Mouse (Mus musculus) thymus, postnatal 36 days (tissue): Measurements from ENCODE around the gene Pck1.
A peak's percentile ranks its signal among the peaks of the same experiment; 100 is the strongest.
"Not testable (repeated sequence)": the region's sequence is repeated elsewhere in the genome, so short reads cannot be mapped to it uniquely, and the experiment has no call there.

Experiments
- DNase-seq, 2 experiments: peaks; one replicate each; pipeline ENCODE4 v3.0.0; 2022; ENCODE audit warnings: mixed read lengths in 2 of 2

Gene Pck1

DNA sequence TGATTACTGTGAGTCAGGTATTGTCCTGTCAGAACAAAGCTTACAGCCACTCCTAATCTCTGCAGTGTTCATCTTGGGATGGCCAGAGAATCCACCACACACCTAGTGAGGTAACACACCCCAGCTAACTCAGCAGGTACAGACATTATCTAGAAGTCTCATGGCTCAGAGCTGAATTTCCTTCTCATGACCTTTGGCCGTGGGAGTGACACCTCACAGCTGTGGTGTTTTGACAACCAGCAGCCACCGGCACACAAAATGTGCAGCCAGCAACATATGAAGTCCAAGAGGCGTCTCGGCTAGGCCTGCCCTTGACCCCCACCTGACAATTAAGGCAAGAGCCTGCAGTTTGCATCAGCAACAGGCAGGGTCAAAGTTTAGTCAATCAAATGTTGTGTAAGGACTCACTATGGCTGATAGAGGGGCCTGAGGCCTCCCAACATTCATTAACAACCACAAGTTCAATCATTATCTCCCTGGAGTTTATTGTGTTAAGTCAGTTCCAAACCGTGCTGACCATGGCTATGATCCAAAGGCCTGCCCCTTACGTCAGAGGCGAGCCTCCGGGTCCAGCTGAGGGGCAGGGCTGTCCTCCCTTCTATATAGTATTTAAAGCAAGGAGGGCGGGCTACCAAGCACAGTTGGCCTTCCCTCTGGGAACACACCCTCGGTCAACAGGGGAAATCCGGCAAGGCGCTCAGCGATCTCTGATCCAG, at the start of gene Pck1:
Gene Pck1, plus strand, starts transcription at position 613 of the 716 bp plus-strand sequence.
- DNase-seq = no peak

DNA sequence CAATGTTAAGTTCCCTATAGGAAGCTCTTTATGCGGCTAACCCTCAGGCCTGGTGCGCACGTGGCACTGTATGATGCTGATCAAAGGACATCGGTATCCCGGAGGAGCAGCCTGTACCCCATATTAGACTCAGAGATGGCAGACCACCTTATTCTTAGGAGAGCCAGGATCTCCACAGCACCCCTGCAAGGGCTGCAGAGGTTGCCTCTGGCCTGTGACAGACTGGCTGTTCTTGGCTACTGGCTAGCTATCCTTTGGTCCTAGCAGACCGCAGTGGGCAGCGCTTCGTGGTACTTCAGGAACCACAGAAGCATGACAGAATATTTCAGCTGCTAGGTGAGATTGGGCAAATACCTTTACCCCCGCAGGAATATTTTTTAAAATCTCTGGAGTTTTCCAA, 46.4 kb upstream of the Pck1 start:
- no peak for DNase-seq

DNA sequence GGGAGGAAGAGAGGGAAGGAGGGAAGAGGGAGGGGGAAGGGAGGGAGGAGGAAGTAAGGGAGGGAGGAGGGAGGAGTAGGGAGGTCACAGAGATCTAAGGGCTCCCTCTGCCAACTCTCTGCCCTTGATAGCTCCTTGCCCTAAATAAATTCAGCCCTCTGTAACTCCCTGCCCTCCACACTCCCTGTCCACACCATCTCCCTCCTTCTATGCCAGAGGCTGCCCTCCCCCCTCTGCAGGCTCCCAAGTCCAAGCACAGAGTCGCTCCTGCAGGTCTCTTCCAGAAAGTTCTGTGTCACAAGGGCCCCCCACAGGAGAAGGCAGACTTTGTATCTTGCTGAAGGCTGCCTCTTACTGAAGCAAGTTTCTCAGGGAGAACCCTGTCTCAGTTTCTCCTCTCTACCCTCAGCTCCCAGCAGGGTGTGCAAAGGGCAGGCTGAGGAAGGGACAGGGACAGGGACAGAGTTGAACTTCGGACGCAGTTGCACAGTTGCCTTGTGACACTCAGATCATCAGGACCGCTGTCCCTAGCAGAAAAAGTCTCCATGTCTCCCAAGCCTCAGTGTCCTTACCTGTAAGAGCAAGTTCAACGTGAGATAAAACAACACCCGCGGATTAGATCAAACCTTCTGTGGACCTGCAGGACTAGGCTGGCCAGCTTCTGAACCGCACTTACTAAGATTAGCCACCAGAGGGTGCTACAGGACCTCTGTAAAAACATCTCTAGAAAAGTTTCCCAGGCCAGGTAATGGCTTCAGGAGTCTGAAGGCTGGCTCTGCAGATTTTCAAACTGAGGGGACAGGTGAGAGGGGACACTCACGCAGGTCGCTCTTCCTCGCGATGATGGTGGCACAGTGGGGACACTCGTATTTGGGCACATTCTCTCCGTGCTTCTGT, 45.7 kb upstream of the Pck1 start:
- peak; percentile 41 to 51 for DNase-seq

DNA sequence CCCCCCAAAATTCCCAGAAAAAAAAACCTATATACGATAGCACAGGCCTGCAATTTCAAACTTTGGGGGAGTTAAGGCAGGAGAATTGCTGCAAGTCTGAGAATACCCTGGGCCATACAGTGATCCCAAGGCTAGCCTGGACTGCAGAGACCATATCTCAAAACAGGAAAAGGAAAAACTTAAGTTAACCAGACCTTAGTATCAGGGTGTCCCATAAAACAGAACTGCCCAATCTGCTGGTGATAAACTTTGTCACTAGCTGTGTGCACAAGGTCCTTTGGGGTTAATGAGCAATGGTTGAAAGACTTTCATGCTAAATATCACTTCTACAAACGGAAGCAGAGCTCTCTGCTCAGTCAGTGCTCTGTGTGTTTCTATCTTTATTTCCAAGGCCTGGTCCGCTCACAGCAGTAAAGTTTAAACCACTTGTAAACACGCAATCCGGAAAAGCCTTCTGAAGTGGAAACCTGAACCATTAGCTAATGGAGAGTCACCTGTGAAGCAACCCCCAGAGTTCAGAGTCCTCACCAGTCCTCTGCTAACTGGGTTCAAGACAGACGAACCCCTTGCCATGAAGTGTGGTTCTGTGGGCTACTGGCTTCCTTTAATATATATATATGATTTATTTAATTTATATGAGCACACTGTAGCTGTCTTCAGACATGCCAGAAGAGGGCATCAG, 44.2 kb upstream of the Pck1 start:
- DNase-seq = no peak

DNA sequence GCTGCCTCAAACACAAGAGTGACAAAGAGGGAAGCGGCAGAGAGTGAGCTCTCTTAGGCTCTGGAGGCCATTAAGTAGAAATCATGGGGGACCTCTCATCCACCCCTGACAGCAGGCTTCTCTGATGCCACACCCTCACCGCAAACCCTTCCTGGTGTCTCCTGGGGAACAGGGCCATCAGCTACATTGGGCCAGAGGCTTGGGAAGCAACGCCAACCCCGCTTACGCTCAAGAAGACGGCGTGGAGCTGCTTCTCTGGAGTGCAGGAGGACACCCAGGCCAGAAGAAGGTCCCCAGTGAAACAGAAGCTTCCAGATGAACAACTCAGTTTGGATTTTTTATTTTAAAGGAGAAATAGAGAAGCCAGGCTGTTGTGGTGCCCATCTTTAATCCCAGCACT, 43.3 kb upstream of the Pck1 start:
- DNase-seq = no peak

DNA sequence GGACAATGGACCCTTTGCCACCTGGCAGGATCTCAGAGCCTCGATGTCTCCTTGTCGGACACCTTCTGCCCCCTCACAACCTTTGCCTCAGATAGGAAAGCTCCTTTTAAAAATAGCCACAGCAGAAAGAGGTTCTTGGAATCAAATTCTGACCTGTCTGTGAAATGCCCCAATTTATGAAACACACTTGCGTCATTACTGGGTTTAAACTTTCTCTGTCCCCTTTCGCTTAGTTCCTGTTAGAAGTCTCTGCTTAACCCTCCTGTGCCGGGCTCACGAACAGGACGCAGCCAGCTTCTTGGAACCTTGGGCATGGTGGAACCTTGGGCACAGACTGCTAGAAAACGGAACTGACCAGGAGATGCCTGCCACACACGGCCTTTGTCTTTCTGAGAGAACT, 42.3 kb upstream of the Pck1 start:
- DNase-seq = no peak

DNA sequence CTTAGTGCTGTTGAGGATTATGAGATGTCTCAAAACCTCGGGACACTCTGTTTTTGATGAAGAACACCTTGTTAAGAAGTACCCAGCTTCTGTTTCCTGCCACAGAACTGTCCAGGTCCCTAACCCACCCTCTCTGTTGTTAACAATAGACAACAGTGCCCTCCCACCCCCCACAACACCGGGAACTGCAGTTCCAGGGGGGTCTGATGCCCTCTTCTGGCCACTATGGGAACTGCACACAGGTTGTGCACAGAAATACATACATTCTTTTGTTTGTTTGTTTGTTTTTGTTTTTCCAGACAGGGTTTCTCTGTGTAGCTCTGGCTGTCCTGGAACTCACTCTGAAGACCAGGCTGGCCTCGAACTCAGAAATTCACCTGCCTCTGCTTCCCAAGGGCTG, 39.1 kb upstream of the Pck1 start:
- DNase-seq = not testable (repeated sequence)

DNA sequence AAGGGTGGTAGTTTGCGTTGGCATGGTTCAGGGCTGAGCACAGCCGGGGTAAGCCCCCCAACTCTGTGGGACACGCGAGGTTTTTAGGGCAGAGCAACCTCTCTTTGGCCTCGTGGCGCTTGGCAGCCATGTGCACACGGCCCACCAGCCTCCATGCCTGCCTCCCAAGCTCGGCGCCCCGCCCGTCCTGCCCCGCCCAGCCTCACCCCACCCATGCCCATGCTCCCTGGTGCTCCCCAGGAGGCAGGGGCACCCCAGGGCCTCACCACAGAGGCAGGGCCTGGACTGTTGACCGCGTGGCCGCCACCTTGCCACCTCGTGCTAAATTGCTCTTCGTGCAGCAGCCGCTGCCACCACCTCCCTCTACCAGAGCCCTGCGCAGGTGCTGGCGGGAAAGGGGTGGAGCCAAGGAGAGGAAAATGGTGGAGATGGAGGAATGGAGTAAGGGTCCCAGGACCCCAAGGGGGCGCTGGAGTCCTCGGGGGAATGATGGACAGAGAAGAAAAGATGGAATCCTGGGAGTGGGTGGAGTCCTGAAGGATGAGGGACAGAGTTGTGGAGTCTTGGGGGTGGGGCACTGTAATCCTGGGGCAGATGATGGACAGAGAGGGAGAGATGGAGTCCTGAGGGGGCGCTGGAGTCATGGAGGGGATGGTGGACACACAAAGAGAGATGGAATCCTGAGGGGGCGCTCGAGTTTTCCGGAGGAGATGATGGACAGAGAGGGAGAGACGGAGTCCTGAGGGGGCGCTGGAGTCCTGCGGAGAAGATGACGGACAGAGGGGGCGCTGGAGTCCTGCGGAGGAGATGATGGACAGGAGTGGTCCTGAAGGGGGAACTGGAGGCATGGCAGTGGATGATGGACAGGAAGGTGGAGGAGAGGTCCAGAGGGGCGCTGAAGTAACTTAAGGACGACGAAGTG, 33.6 kb upstream of the Pck1 start, which contains the start of gene Ctcfl:
Gene Ctcfl, minus strand, starts transcription at position 503 of the 922 bp plus-strand sequence.
- DNase-seq = no peak

DNA sequence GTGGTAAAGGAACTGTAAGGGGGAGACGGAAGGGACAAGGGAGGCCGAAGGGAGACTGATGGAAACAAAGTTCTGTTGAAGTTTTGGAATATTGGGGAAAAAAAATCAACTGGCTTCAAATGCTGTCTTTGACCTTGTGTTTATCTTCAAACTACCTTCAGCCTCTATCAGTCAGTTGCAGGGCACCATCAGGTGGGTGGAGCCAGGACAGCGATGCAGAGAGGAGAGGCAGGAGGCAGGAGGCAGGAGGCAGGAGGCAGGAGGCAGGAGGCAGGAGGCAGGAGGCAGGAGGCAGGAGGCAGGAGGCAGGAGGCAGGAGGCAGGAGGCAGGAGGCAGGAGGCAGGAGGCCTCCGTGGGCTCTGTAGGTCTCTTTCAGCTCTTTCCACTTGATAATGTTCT, 32.7 kb upstream of the Pck1 start:
- DNase-seq = not testable (repeated sequence)

DNA sequence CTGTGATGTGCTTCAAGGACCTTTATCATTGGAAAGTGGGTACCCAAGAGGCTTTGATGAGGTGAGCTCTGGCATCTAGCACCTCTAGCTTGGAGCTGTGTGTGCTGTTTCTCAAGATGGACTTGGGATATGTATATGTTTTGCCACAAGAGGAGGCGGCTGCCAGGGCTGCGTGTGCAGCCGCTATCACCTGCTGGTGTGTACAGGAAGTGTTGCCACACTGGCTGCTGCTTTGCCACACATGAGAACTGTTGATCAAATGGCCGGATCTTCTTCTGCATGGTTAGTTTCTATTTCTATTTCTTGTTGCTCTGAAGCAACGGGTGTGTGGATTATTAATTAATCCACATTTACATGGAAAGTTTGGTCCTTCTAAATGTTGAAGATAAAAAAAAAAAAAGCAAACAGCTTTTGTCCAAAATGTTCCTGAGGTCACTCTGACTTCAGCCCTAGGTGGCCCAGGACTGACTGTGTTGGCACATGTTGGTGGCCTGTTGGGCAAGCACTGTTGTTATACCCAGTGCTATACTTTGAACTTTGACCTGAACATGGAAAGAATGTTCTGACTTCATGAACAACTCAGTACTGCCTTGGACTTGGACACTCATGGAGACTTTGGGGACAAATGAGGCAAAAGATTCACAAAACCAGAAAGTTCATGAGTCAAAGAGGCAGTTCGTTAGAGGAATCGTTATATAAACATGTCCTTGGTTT, 28.7 kb upstream of the Pck1 start:
- no peak for DNase-seq

DNA sequence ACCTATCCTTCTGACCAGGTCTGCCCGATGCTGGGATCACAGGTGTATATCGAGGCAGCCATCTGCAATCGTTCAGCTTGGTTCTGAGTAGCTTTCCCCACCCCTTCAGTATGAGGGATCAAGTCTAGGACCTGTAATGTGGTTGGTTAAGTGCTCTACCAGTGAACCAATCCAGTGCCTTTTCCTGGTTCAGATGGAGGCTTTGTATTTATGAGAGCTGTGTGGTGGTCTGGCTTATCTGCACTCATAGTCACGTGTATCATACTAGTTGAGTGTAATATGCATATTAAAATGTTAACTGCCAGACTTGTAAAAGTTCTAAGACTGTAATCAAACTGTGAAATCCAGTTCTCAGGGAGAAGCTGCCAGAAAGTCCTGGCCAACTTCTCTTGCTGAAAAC, 26.5 kb upstream of the Pck1 start:
- DNase-seq = no peak

DNA sequence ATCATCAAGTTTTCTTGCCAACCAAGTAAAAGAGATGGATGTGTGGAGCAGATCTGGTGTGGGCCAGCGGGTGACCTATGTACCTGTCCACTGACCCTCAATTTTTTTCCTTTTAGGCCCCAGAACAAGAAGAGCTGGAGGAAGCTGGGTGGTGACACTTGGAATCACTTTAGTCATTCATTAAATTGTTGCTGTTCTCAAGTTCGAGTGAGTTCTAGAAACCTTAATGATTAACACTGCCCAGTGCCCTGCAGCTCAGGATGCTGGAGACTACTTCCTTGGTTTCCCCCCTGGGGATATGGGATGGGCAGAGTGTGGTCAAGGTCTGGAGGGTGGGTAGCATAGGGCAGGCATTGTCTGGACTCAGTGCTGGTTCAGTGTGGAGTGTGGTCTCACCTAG, 23.7 kb upstream of the Pck1 start:
- DNase-seq = no peak

DNA sequence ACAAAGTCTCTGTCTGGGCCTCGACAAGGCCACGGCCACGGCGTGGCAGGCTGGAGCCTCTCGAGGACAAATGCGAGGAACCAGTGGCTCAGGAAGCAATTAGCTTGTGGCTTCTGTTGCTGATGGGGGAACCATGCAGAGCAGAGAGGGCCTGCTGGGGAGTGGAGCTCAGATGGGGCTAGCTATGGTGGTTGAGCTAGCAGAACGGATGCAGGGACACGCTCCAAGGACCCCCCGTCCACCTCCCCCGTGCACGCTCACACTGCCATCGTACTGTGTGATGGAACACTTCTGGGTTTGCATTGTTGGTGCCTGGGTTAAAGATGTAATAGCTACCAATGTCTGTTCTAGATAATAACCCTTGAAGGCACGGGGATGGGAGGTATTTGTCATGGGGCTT, 20.6 kb upstream of the Pck1 start:
- no peak for DNase-seq

DNA sequence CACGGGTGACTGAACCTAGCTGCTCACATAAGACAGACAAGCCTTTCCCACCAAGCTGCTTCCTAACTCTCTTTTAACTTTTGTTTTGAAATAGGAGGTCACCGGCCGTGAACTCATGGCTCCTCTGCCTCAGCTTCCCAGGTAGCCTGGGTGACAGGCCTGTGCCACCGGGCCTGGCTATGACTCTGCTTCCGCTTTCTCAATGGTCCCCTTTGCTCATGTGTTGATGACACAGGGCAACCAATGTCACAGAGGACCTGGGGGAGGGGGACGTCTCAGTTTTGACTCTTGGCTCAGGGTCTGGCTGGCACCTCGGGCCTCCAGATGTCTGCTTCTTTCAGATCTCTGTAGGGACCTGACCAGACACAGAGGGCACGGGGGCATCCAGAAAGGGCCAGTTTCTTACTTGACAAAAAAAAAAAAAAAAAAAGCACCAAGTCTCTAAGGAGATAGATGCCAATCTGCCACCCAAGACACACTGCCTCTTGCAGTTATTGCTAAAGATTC, 20.0 kb upstream of the Pck1 start:
- DNase-seq = no peak

DNA sequence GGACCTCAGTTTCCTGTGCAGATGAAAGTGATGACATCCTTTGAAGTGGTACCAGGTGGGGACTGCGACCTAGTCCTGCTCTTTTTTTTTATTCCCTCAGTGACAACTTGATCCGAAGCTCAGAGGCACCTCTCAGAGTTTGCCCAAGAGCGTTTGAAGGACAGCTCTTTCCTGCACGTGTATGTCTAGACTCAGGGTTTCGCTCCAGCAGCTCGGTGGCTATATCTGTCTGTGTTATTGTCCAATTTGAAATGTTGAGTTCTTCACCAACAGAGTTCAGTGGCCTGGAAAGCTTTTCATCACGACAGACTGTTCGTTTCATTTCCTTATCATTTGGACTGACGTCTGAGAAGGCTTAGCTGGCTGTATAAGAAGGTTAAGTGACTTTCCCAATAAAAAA, 18.2 kb upstream of the Pck1 start:
- DNase-seq = no peak

DNA sequence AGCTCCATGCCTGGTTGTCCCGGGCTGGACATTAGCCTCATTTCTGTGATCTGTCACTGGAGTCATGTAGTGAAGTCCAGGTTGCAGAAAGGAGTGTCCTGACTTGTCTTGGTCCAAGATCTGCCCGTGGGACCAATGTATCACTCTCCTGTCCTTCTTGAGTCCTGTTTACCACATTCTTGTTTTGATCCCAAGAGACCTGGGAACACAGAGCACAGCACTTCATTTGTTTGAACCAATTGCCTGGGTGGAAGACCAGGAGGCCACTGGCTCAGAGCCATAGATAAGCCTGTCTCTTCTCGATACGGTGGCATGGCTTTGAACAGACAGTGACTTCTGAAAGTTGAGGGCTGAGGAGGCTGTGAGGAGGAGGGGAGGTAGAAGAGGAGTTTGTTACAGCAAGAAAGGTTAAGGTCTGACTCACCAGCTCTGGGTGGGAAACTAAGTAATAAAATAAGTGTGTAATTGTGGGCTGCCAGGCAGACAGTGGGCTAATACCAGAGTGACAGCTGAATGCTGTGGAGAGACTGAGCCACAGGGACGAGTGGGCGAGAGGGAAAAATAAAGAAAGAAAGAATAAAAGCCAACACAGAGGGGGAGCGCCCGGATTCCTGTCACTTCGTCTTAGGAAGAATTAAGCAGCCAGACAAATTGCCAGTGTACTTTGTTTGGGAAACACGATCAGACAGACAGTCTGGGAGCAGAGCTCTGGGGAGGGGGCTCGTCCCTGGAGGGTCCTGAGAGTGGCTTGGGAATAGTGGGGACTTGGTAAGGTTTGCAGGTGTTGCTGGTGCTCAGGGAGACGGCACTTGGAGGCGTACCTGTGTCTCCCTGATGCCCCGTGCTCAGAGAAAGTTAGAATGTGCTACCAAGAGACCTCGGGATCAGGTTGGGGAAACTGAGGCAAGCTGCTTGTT, 14.3 kb upstream of the Pck1 start:
- DNase-seq = no peak

DNA sequence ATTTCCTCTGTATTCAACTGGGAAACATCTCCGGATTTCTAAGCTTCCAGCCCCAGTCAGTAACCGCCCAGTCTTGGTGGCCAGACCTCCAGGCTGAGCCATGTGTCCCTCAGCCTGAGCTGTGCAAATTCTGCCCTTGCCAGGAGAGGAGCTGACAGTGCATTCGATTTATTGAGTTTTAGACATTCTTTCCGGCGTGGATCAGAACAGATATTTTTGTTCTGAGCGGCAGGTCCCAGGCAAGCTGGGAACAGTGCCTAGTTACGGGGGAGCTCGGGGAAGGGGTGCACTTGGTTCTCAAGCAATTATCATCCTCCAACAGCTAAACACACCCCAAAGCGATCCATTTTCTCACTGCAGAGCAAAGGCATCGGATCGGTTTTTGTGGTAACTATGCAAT, 9.2 kb upstream of the Pck1 start:
- DNase-seq = no peak

DNA sequence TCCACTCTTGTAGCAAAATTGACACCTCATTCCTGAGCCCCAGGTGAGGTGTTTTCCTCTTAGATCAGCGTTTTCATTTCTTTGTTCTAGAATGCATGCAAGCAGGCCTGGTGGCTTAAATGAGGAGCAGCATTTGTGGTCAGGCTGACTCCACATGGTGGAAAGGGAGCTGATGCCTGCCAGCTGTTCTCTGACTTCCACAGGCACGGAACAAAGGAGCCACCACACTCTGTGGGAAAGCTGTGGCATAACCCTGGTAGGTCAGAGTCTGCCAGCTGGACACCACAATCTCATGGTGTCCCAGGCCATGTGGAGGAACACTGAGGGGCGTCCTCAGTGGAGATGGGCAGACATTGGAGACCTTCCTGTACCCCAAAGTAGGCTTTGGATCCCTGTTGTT, 7.0 kb upstream of the Pck1 start:
- DNase-seq = no peak

DNA sequence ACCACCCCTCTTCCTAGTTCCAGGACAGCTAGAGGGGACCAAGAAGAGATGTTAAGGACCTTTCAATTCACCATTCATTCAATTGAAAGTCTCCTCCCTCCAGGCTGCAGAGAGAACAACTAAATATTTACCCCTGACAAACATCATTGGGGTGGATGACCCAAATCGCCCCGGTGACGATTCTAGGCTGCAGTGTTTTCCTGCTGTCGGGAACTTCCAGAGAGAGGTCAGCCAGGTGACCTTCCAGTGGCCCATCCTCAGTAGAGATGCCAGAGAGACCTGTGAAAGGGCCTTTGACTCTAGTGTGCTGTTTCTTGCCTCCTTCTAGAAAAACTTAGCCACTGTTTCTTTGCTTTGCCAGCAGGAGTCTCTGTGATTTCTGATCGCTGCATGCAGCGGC, 6.1 kb upstream of the Pck1 start:
- DNase-seq = no peak

DNA sequence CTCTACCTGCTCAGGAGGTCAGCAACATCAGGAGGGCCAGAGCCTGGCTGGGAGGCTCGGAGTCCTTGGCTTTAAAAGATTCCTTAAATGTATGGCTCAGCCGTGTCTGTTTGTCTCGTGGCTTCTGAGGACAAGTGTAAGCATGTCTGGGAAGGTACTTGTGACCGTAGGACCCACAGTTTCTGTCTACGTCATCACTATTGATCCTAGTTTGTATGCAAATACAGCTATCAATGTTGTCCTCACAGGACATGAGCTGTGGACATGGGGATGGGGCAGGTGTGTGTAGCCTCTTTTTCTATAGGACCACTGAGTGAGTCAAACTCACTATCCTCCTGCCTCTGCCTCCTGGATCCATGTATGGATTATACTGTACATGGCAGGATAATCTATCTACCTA, 4.8 kb upstream of the Pck1 start:
- DNase-seq = no peak

DNA sequence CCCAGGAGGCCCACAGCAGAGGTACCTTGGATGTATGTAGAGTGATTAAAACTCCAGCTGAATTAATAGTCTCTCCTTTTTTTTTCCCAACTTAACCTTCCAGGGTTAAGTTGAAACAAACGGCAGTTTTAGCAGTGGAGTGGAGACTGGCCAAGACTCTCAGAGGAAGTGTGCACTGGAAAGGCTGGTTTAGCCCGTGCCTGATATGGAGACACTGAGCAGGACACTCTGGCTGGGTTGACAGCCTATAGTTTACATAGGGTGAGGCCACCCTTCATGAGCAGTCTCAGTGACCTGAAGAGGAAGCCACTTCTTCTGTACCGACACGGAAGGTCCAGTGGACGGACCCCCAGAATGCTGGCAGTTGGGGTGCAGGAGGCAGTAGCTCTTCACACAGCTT, 1.5 kb upstream of the Pck1 start:
- no peak for DNase-seq
